Mouse (Mus musculus): Measurements from ENCODE around the gene Slc51b.

DNA sequence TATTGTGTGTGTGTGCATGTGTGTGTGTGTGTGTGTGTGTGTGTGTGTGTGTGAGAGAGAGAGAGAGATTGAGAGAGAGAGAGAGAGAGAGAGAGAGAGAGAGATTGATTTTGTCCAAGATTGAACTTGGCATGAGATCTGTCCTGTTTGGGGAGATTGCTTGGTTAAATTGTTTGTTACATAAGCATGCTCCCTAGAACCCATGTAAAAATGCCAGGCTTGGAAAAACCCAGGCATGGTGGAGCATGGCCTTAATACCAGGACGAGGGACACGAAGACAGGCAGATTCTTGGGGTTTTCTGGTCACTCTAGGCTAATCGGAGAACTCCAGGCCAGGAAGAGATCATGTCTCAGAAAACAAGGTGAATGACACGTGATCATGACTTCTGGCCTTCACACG lies 5.2 kb upstream of the Slc51b start:
- TF ChIP-seq POLR2A (IDR thresholded peaks at IDR 0.05; ENCODE audit: low read depth, low read length) (no peak), CTCF (IDR thresholded peaks at IDR 0.05; ENCODE audit: extremely low read depth, insufficient read length, insufficient replicate concordance, low read depth, low read length) (no peak)
